Mouse (Mus musculus) thymus, postnatal 36 days (tissue): ENCODE data around the gene Hdac9.
"Not testable (repeated sequence)": the region's sequence is repeated elsewhere in the genome, so short reads cannot be mapped to it uniquely, and the experiment has no call there.

Source experiments
- DNase-seq, 2 experiments: peaks; one replicate each; pipeline ENCODE4 v3.0.0; 2022; ENCODE audit warnings: mixed read lengths in 2 of 2

Gene Hdac9

DNA sequence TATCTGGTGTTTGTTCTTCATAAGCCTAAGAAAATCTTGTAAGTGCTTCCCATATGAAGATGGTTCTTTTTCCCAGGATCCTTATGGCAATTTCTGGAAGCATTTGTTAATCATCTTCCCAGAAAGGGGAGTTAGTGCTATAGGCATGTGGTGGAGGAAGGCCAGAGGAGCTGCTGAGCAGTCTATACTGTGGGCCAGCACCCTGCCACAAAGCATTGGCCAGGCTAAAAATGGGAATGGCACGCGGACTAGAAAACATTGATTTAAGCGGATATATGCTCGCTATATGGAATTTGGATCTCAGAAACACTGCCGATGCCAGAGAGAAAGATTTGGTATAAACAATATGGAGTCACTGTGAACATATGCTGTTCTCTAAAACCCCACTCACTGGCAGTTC, 435.2 kb downstream of the Hdac9 start:
- no peak for DNase-seq

- no peak for DNase-seq
Measured at GRCm38 (mm10) chr12:34472949-34473651, 443.8 kb downstream of the Hdac9 start.

- DNase-seq: no peak
Measured at GRCm38 (mm10) chr12:34472542-34472941, 444.4 kb downstream of the Hdac9 start.

DNA sequence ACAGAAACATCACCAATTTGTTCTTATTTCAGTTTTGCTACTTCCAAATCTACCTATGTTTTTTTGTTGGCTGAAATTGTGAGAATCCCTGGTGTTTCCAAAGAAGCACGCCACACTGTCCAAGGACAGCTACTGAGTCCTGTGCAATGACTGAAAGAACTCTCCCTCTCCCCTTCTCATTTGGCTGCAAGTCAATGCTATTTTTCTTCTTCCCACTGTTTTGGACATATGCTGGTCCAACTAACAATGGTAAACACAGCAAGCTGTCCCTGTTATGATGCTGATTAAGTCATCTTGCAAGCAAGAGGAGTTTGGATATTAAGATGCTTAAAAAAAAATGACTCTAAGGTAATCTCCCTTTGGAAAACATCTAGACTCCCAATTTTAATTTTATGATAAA, 455.2 kb downstream of the Hdac9 start:
- DNase-seq: no peak

GRCm38 (mm10) chr12:34452643-34453042, 464.3 kb downstream of the Hdac9 start:
- no peak for DNase-seq

DNA sequence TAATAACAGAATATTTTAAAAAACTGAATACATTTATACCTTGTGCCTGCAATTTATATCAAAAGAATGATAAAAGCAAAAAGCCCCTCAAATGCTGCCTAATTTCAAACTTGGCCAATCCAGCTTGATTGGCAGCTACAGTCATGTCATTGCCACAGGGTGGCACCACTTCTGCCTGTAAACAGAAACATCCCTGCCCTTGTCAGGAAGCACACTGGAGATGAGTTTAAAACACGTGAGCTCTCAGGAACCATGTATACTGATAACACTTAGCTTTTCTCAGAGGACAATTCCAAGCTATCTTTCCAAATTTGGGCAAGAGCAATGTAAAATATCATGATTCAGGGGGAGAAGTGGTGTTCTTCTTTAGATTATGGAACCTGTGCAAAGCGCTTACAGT, 465.7 kb downstream of the Hdac9 start:
- no peak for DNase-seq

DNA sequence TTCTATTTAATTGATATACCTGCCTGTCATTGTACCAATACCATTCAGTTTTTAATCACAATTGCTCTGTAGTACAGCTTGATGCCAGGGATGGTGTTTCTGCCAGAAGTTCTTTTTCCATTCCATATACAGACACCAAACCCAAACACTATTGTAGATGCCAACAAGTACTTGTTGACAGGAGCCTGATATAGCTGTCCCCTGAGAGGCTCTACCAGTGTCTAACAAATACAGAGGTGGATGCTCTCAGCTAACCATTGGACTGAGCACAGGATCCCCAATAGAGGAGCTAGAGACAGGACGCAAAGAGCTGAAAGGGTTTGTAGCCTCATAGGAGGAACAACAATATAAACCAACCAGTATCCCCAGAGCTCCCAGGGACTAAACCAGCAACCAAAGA, 472.2 kb downstream of the Hdac9 start:
- DNase-seq: not testable (repeated sequence)

GRCm38 (mm10) chr12:34440930-34441329, 476.0 kb downstream of the Hdac9 start:
- no peak for DNase-seq

GRCm38 (mm10) chr12:34432919-34433318, 484.0 kb downstream of the Hdac9 start:
- no peak for DNase-seq

DNA sequence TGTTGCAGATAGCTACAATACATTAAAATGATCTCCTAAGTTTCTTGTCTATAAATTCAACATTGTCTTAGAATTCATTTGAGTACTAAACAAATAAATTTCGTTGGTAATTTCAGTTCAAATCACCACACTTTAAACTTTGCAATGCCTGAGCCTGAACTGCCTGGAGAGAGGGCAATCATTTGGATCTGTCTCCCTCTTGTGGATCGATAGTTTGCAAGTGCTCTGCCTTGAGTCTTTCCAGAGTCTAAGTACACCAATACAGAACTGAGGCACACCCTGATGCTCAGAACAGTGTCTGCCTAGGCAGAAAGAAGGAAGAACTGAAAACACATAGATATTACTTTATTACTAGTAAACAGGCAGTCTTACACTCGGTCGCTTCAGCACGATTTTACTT, 484.4 kb downstream of the Hdac9 start:
- no peak for DNase-seq

- no peak for DNase-seq
Measured at GRCm38 (mm10) chr12:34431832-34432231, 485.1 kb downstream of the Hdac9 start.

DNA sequence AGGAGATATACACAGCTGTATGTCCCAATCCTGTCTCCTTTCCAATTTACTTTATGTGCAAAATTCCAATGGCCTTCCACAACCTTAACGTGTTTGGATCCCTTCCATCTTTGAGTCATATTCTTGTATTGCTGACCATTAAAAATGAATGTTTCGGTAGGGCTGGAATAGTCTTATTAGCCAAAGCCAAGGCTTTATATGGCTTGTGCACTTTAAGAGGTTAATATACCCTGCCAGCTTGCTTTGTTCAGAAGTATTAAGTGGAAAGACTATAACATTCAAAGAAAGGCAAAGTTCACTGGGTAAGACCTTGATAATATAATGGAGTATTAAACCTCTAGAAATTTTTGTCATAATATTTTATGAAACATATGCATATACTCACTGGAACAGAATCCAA, 491.4 kb downstream of the Hdac9 start:
- DNase-seq: no peak

DNA sequence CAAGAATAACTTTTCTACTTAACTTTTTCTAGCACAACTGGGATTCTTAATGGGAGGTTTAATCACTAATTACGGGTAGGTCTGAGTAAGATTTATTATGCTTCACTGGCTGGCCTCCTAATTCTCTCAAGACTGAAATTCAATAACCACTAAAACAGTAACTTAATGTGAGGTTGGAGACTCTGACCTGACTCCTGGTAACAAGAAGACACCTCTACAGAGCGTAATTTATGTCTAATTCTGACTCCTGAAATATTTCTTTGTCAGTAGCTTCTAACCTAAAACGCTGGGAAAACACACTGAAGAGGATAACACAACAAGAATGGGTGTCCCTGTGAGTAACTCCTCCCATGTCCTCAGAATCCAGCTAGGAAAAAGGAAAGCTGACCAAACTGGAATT, 508.8 kb downstream of the Hdac9 start:
- DNase-seq: no peak

GRCm38 (mm10) chr12:34407143-34407542, 509.8 kb downstream of the Hdac9 start:
- no peak for DNase-seq

DNA sequence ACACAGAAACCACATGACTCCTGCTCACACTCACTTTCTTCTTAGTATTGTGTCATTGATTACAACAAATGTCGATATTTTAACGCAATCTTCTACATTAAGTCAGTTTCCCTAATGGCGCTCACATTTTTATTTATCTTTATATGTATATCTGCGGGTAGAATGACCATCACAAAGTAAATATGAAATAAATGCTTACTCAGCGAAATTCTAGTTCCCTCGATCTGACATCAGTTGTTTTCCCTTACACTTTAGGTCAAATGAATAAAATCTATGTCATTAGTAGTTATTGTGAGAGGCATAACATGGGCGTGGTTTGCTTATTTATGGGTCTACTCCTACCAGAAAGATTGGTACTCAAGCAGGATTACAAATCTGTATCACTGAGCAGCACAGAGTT, 514.8 kb downstream of the Hdac9 start:
- no peak for DNase-seq

DNA sequence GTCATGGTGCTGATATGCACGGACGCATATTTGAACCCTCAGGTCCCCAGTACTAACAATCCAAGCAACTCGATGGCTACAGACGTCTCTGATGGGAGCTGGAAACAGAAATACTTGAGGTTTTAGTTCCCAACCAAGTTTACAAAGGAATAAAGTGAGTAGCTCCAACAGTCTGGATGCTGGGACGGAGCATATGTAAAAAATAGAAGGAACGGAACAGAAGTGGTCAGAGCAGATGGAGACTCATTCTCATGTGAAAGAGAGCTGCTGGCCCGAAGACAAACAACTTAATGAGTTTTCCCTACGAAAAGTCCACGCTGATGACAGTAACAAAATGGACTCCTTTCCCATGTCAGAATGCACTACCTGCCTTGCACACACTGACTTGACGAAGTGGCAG, 518.3 kb downstream of the Hdac9 start:
- DNase-seq: no peak

DNA sequence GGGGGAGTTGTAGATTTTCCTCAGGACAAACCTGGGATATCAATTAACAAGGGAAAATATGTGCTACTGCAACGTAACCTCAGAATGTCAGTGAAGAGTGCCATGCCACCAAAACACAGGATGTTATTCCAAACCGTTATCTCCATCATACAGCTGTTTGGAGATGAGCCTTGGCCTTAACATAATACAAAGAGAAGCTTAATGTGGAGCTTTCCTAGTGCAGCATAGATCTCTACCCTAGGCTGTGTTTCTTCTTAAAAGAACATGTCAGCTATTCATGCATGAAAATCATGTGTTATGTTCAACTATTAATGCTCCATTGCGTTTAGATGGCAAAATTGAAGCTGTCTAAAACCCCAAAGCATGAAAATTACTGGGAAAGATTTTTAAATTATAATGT, 522.6 kb downstream of the Hdac9 start:
- DNase-seq: no peak

DNA sequence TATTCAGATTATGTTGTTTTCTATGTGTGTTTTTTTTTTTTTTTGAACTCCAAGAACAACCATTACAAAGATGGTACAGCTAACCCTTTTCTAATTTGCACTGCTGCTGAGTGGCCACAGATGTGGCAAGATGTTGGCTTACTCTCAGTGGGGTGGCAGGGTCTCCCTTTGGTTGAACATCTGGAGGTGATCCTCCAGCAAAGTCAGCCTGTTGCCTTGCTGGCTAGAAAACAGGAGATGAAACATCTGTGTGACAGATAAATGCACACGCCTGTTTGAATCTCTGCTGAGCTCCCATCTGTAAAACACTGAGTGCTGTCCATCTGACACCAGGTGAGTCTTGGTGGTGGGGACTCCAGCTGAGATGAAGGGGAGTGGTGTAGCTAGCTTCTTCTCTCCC, 537.2 kb downstream of the Hdac9 start:
- no peak for DNase-seq

DNA sequence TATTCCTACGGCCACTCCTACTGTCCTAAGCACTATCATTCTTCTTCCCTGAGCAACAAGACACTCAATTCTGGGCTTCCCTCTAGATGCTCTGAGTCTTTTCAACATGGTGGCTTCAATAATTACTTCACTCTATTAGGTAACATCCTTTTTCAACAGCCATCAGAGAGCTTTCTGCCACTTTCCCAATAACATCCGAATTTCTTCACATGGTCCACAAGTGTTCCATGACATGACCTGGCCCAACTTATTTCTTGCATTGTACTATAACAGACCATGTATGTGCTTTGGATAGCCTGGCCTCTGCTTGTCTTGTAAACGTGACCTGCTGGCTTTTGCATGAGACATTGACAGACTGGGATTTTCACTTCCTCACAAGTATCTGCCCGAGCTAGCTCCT, 538.3 kb downstream of the Hdac9 start:
- no peak for DNase-seq

DNA sequence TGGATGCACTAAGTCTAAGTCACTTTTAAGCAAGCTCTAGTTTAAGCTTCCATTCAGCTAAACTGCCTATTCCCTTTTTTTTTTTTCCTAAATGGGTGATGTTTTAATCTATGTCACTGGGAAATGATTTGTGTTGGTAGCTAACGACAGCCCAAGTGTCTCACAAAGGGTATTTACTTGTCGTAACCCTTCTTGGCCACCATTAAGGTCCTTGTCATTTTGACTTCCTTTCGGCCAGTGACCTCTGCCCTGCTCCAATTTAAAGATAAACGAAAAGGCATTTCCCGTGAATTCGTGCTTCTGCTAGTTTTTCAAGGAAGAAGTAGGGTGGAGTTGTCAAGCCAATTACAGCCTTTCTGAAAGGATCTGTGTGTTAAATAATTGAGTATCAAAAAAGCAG, 565.0 kb downstream of the Hdac9 start:
- DNase-seq: no peak

DNA sequence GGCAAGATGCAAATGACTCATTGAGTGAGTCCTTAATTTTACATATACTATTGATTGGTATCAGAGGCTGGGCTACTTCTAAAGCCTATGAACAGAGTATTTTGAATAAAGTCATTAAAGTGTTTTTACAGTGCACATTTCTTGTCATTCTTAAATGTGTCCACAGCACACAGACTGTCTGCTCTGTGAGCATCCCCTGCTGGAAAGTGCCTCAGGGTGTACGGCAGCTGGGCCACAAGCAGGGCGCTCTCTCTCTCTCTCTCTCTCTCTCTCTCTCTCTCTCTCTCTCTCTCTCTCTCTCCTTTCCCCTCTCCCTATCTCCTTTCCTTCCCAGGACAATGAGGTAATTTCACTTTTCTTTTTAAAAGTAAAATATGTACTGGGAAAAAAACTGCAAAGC, 569.4 kb downstream of the Hdac9 start:
- DNase-seq: no peak

DNA sequence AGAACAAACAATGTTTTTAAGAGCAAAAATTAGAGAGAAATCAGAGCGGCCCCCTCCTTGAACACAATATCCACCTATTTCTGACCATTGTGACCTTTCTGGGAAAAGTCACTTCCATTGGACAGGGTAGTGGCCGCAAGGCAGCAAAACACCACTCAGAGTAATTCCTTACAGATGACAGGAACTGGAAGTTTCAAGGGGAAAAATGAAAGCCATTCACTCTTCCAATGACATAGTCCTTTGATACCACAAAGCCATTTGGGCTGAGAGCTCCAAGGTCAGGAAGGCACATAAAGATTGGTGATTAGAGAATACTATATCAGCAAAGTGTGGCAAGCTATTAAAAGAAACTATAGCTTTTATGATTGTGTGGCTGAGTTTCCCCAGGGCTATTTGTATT, 574.1 kb downstream of the Hdac9 start:
- DNase-seq: no peak

GRCm38 (mm10) chr12:34338886-34339285, 578.0 kb downstream of the Hdac9 start:
- DNase-seq: no peak

DNA sequence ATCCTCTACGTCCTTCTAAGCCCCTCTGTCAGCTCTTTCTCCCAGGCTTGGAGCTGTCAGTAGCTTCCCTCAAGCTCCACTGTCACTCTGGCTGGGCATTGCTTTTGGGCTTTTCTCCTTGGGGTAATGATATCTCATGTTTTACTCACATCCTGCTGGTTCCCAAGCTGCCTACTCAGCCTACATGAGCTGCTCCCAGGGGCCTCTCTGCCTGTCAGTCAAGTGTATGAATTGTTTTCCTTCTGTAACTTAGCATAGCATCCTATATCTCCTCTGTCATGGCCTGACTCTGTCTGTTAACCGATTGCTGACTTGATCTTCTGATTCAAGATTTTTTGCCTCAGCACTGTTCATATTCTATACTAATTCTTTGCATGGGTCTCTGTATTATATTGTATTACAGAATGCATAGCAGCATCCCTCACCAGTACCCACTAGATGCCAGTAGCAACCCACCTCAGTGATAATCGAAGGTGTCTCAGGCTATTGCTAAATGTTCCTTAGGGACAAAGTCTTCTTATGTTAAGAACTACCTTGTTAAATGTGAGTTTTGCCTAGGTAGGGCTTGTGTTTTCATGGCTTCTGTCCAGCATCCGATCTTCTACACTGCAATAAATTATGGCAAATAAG, 582.3 kb downstream of the Hdac9 start:
- no peak for DNase-seq

- peak in 1 of 2 experiments; percentile 7 for DNase-seq
Measured at GRCm38 (mm10) chr12:34332884-34333283, 584.0 kb downstream of the Hdac9 start.
